Mouse (Mus musculus) heart, adult 2 months (tissue): ENCODE measurements around the gene 1700013F07Rik. TPM values are rescaled to one million over a fixed set of nuclear protein-coding genes. Genes with fewer than 3 reads are reported as not detected.

Experiments used
- DNase-seq, 2 experiments: peaks; one replicate each; pipeline ENCODE4 v3.0.0; 2021
- H3K27ac ChIP-seq: fragments of 200-600 bp; 2 replicates; pipeline ENCODE4 v1.8.1; 2022
- H3K27me3 ChIP-seq: fragments of 200-500 bp; 2 replicates; pipeline ENCODE4 v1.6.1; 2012; ENCODE audit warnings: mild to moderate bottlenecking, low read length, inconsistent platforms, mixed read lengths; ENCODE audit not compliant: control insufficient read depth, insufficient read depth
- H3K36me3 ChIP-seq: fragments of 200-500 bp; 2 replicates; pipeline ENCODE4 v1.6.1; 2012; ENCODE audit warnings: low read length, inconsistent platforms; ENCODE audit not compliant: control insufficient read depth, insufficient read depth
- H3K4me1 ChIP-seq: fragments of 200-500 bp; 2 replicates; pipeline ENCODE4 v1.6.1; 2011; ENCODE audit warnings: low read length; ENCODE audit not compliant: control insufficient read depth, insufficient read depth
- H3K4me3 ChIP-seq: fragments of 200-600 bp; 2 replicates; pipeline ENCODE4 v1.8.1; 2022
- H3K79me2 ChIP-seq: fragments of 200-500 bp; replicated peaks from 2 replicates; pipeline ENCODE4 v1.6.1; 2012; ENCODE audit warnings: mild to moderate bottlenecking, inconsistent platforms, low read length, moderate library complexity, mixed read lengths; ENCODE audit not compliant: control insufficient read depth, insufficient read depth
- H3K9ac ChIP-seq: fragments of 200-500 bp; 2 replicates; pipeline ENCODE4 v1.6.1; 2012; ENCODE audit warnings: low read depth, mild to moderate bottlenecking, control low read depth, inconsistent platforms, low read length, mixed read lengths
- CTCF ChIP-seq: fragments of 200-600 bp; IDR thresholded peaks from 2 replicates; pipeline ENCODE4 v1.8.1; 2022; ENCODE audit warnings: antibody characterized with exemption, mild to moderate bottlenecking, moderate library complexity
- EP300 ChIP-seq: fragments of 200-500 bp; IDR thresholded peaks from 2 replicates; pipeline ENCODE4 v1.6.1; 2011; ENCODE audit warnings: low read depth, low read length, control low read depth; ENCODE audit not compliant: insufficient read depth
- POLR2A ChIP-seq: fragments of 200-500 bp; IDR thresholded peaks from 2 replicates; pipeline ENCODE4 v1.6.1; 2011; ENCODE audit warnings: mild to moderate bottlenecking, low read depth, low read length, control low read depth; ENCODE audit not compliant: insufficient read depth
- WGBS: fragments of 180-500 bp; shearing (Covaris S2); methylation state at CpG from one replicate; pipeline ENCODE4 v1.1.7; 2018; 5-methylcytosine and 5-hydroxymethylcytosine counted together
- intact Hi-C: fragments of 180-260 bp; cut with DNase I; formaldehyde crosslinking; loops from one replicate; pipeline ENCODE4 v1.15.1; 2025
- polyA plus RNA-seq: library from polyadenylated mRNA; depleted of rRNA; stranded (reverse); fragments of >200 nt; gene quantifications from 2 replicates; pipeline ENCODE4 v1.2.3, GENCODE M21; 2012
- total RNA-seq, 2 experiments: library from RNA; stranded (reverse); gene quantifications; 2 replicates each; pipeline ENCODE4 v1.2.3; 2021

The 1700013F07Rik gene
- total and polyA plus RNA-seq, 3 experiments = 0.86 TPM; not detected in 2

- no peak for TF ChIP-seq POLR2A
- no peak for TF ChIP-seq CTCF
- no peak for TF ChIP-seq EP300
- H3K4me1 ChIP-seq = no peaks in the 10 kb centered on the region
- no peak overlapping the region for H3K27ac ChIP-seq
- no peaks in the 10 kb centered on the region for H3K27me3 ChIP-seq
- no peak overlapping the region for H3K4me3 ChIP-seq
- H3K9ac ChIP-seq = no peak overlapping the region
- DNase-seq = no peak
- intact Hi-C loops = no loop called here
- H3K36me3 ChIP-seq = no peaks in the 10 kb centered on the region
- 62% methylated on average over 3 of the region's 3 CpGs for WGBS
- no peaks in the 10 kb centered on the region for H3K79me2 ChIP-seq
These were observed 20.5 kb upstream of the 1700013F07Rik start for GRCm38 (mm10) chr3:108513465-108513864.

- intact Hi-C loops = no loop called here
- WGBS = 52% methylated on average over 4 of the region's 4 CpGs
- no peak for DNase-seq
These were observed 15.7 kb upstream of the 1700013F07Rik start for GRCm38 (mm10) chr3:108518276-108518675.

GRCm38 (mm10) chr3:108523415-108523814, 10.5 kb upstream of the 1700013F07Rik start:
- no peaks in the 10 kb centered on the region for H3K27me3 ChIP-seq

More at GRCm38 (mm10) chr3:108518276-108518675, 15.7 kb upstream of the 1700013F07Rik start:
- no peak overlapping the region for H3K9ac ChIP-seq
- no peaks in the 10 kb centered on the region for H3K4me1 ChIP-seq
- H3K4me3 ChIP-seq = no peak overlapping the region
- no peaks in the 10 kb centered on the region for H3K79me2 ChIP-seq
- H3K27me3 ChIP-seq = no peaks in the 10 kb centered on the region
- no peak overlapping the region for H3K27ac ChIP-seq
- TF ChIP-seq POLR2A (no peak), EP300 (no peak), CTCF (no peak)
- no peaks in the 10 kb centered on the region for H3K36me3 ChIP-seq

GRCm38 (mm10) chr3:108528489-108528888, 5.5 kb upstream of the 1700013F07Rik start:
- TF ChIP-seq EP300 = no peak
- no peak for TF ChIP-seq POLR2A
- TF ChIP-seq CTCF = no peak

More at GRCm38 (mm10) chr3:108523415-108523814, 10.5 kb upstream of the 1700013F07Rik start:
- Histone ChIP-seq H3K4me1 (no peaks in the 10 kb centered on the region), H3K27ac (no peak overlapping the region), H3K79me2 (no peaks in the 10 kb centered on the region), H3K9ac (no peak overlapping the region), H3K4me3 (no peak overlapping the region), H3K36me3 (no peaks in the 10 kb centered on the region)
- TF ChIP-seq EP300 = no peak
- no peak for TF ChIP-seq CTCF
- TF ChIP-seq POLR2A = no peak
- intact Hi-C loops = no loop called here
- no peak for DNase-seq
- WGBS = 82% methylated on average over 4 of the region's 4 CpGs

GRCm38 (mm10) chr3:108533114-108533885, 650 bp upstream of the 1700013F07Rik start:
- WGBS = 39% methylated on average over 9 of the region's 9 CpGs
- no peak overlapping the region for H3K4me3 ChIP-seq
- DNase-seq = peak; percentile 26 to 48
- no peaks in the 10 kb centered on the region for H3K36me3 ChIP-seq
- H3K9ac ChIP-seq = no peak overlapping the region
- no peak overlapping the region for H3K27ac ChIP-seq
- intact Hi-C loops = no loop called here
- H3K4me1 ChIP-seq = peaks cover 5% of the 10 kb centered on the region
- H3K79me2 ChIP-seq = no peaks in the 10 kb centered on the region
- peaks cover 2% of the 10 kb centered on the region for H3K27me3 ChIP-seq
- TF ChIP-seq EP300 = no peak
- TF ChIP-seq CTCF = no peak
- no peak for TF ChIP-seq POLR2A

More at GRCm38 (mm10) chr3:108528489-108528888, 5.5 kb upstream of the 1700013F07Rik start:
- no peak overlapping the region for H3K4me3 ChIP-seq
- intact Hi-C loops = no loop called here
- H3K36me3 ChIP-seq = no peaks in the 10 kb centered on the region
- no peak overlapping the region for H3K27ac ChIP-seq
- no peak for DNase-seq
- no peaks in the 10 kb centered on the region for H3K4me1 ChIP-seq
- H3K9ac ChIP-seq = no peak overlapping the region
- H3K79me2 ChIP-seq = no peaks in the 10 kb centered on the region
- WGBS = 93% methylated on average over 8 of the region's 8 CpGs
- H3K27me3 ChIP-seq = no peaks in the 10 kb centered on the region

- no peaks in the 10 kb centered on the region for H3K79me2 ChIP-seq
These were observed 2.1 kb downstream of the 1700013F07Rik start for GRCm38 (mm10) chr3:108535896-108536516.

More at GRCm38 (mm10) chr3:108535896-108536516, 2.1 kb downstream of the 1700013F07Rik start:
- WGBS = 9% methylated on average over 15 of the region's 15 CpGs
- Histone ChIP-seq H3K27me3 (peaks cover 2% of the 10 kb centered on the region), H3K27ac (no peak overlapping the region), H3K9ac (no peak overlapping the region), H3K4me3 (no peak overlapping the region), H3K4me1 (peaks cover 5% of the 10 kb centered on the region), H3K36me3 (no peaks in the 10 kb centered on the region)
- no peak for TF ChIP-seq CTCF
- peak in 1 of 2 experiments; percentile 3 for DNase-seq
- intact Hi-C loops = no loop called here
